Mouse (Mus musculus): ENCODE results near the gene Dhfr.
"Not testable (repeated sequence)": the region's sequence is repeated elsewhere in the genome, so short reads cannot be mapped to it uniquely, and the experiment has no call there.

Dhfr gene

DNA sequence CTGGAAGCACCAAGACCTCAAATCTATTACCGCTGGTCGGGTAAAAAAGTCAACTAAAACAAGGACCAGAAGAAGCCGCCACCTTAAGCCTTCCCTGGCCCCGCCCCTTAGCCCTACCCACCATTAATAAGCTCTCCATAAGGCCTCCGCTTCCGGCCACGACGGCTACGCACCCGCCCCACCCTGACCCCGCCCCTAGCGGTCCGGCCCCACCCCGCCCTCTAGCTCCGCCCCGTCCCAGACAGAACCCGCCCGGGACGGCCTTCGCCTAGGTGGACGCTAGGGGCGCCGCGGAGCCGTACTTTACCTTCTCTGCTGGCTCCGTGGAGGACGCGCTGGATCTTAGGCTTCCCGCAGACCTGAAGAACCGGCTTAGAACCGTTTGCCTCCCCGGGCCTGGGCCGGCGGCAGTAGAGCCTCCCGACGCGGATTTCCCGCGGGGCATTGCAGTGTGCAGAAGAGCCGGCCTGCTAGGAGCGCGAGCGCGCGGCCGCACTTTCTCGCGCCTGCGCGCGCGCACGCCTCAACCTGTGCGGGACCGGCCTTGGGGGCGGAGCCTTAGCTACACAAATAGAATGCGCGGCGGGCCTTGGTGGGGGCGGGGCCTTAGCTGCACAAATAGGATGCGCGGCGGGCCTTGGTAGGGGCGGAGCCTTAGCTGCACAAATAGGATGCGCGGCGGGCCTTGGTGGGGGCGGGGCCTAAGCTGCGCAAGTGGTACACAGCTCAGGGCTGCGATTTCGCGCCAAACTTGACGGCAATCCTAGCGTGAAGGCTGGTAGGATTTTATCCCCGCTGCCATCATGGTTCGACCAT lies at the start of gene Dhfr, which contains the start of gene Msh3:
TSS of gene Dhfr (plus strand) at position 271 of the 816 bp plus-strand sequence.
TSS of gene Msh3 (minus strand) at position 548 of the 816 bp plus-strand sequence.
- peak; percentile 95 for DNase-seq

GRCm38 (mm10) chr13:92305680-92306079 lies 48.8 kb upstream of the Dhfr start, which contains the start of gene Gm20379:
Gene Gm20379, plus strand, starts transcription at chr13:92305980.
- no peak for DNase-seq

GRCm38 (mm10) chr13:92314613-92315012 lies 39.9 kb upstream of the Dhfr start:
- no peak for DNase-seq

GRCm38 (mm10) chr13:92320770-92321169 lies 33.8 kb upstream of the Dhfr start:
- no peak for DNase-seq

DNA sequence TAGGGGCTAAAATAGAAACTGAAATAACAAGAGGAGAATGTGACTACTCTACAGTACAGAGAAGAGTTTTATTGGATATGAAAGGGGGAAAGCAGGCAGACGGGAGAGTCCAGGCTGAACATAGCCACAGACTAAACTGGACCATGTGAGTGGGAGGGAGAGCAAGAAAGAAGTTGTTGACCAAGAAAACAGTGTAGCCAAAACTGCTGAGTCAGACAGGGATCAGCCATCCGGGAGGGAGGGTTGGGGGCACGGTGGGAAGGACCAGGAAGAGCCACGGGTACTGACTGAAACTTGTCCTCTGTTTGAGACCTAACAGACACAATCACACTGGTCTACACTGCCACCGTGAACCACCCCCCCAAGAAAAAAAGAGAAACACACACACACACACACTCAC lies 28.5 kb upstream of the Dhfr start:
- no peak for DNase-seq

- no peak for DNase-seq
Observed at GRCm38 (mm10) chr13:92328000-92328399, 26.5 kb upstream of the Dhfr start.

- DNase-seq, result no peak
Observed at GRCm38 (mm10) chr13:92330621-92331020, 23.9 kb upstream of the Dhfr start.

- DNase-seq, result no peak
Observed at GRCm38 (mm10) chr13:92332103-92332879, 22.2 kb upstream of the Dhfr start.

DNA sequence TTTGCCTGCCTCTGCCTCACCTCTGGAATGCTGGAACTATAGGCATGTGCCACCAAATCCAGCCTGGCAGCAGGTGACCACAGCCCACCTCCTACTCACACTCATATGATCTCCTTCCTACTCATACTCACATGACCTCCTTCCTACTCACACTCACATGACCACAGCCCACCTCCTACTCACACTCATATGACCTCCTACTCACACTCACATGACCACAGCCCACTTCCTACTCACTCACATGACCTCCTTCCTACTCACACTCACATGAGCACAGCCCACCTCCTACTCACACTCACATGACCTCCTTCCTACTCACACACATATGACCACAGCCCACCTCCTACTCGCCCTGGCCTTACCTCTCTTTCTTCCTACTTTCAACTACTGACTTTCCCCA lies 17.7 kb upstream of the Dhfr start:
- DNase-seq, result no peak

DNA sequence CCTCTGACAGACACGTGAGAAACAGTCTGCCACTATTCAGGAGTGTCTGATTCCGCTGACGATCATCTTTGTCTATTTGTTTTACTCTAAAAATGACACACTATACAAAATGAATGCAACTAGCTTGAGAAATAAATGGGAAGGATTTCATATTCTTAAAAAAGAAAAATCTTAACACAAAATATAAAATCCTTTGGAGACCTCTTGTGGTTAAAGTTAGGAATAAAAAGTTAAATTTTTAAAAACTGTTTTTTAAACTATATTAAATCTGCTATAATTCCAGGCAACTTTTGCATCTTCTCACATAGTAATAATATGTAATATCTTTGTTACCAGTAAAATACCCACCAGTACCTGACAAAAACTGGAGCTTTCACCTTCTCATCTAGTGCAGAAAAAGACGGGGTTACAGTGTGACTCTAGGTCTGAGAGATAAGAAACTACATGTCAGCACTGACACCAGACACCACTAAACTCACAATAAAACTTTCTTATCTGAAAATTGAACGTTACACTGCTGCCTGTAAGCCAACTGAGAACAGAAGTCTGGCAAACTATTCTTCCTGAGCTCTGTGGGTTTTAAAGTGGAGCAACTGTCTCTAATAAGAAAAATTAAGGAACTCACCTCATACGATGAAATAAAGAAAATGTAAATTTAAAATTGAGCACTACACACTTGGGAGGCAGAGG lies 16.6 kb upstream of the Dhfr start:
- no peak for DNase-seq

DNA sequence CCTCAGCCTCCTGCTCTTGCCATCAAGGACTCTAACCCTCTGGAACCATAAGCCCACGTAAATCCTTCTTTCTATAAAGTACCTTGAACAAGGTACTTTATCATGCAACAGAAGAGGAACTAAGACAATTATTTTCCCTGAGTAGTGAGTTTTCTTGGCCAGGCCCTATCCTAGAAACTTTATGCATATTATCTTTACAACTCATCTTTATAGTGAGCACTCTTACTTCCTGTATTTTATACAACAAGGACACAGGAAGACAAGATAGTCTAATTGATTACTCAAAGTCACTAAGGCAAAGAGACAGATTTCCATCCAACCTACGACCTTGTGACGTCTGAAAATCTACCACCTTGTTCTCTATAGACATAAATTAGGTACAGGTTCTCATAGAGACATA lies 14.7 kb upstream of the Dhfr start:
- no peak for DNase-seq

DNA sequence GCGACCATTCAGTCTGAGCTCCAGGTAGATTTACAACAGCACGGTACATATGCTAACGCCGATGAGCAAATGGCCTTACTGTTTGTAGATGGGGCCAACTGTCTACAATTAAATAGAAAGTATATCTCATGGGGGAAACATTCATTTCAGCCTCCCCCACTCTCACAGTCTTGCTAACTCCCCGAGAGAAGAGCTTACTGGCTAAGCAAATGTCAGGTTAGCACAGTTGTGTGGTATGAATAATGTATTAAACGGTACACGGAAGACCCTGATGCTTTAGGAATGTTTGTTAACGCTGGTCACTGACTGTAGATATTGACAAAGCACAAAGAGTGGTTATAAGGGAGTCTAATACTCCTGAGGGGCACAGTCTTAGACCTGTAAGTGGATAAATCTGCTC lies 10.5 kb upstream of the Dhfr start:
- DNase-seq, result no peak

GRCm38 (mm10) chr13:92346338-92346737 lies 8.2 kb upstream of the Dhfr start:
- DNase-seq, result no peak

- no peak for DNase-seq
Observed at GRCm38 (mm10) chr13:92351100-92351499, 3.4 kb upstream of the Dhfr start.

- no peak for DNase-seq
Observed at GRCm38 (mm10) chr13:92353956-92354355, 570 bp upstream of the Dhfr start.

DNA sequence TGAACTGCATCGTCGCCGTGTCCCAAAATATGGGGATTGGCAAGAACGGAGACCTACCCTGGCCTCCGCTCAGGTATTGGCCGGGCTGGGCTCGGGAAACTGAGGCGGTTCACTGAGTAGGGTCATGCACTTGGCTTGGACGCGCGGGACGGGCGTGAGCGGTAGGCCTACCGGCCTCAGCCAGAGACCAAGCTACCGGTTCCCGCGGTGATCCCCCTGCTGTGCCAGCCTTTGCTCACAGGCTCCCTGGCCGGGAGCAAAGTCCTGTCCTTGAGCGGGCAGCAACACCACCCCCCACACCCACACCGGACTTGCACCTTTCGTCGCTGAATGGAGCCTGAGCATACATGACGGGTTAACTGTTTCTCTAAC lies 732 bp downstream of the Dhfr start:
- DNase-seq, result no peak

- DNase-seq, result no peak
Observed at GRCm38 (mm10) chr13:92356376-92356775, 1.9 kb downstream of the Dhfr start.

DNA sequence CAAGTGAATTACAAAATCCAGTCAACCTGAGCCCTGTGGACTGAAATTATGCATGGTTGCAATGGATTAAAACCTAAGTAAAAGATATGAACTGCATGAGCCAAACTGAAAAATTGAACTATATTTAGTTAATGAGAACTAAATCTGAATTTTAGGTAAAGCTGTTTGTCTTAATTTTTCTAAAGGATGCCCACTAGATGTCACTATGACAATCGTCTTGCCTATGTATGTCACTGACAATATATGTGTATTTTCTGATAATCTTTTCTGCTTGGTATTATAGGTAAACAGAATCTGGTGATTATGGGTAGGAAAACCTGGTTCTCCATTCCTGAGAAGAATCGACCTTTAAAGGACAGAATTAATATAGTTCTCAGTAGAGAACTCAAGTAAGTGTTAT lies 3.1 kb downstream of the Dhfr start:
- DNase-seq, result no peak

GRCm38 (mm10) chr13:92361609-92362008 lies 7.1 kb downstream of the Dhfr start:
- DNase-seq, result no peak

- no peak for DNase-seq
Observed at GRCm38 (mm10) chr13:92365312-92365711, 10.8 kb downstream of the Dhfr start.

DNA sequence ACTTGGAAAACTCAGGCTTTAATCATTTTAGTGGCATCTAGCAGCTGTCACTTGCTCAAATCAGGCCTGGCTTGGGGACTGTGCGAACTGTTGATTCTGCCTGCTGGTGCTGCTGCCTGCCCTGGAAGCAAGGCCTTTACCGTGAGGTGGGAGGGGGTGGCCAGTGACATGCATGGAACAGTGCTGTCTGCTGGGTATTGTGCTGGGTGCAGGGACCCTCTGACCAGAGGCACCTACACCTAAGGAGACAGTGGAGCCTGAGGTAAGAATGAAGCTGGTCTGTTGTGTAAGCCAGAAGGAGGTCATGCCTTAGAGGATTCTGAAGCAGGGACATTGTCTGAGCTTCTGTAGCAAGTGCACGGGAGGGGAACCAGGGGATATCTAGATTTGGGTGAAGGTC lies 16.3 kb downstream of the Dhfr start:
- DNase-seq, result no peak

- not testable (repeated sequence) for DNase-seq
Observed at GRCm38 (mm10) chr13:92371466-92371865, 16.9 kb downstream of the Dhfr start.

DNA sequence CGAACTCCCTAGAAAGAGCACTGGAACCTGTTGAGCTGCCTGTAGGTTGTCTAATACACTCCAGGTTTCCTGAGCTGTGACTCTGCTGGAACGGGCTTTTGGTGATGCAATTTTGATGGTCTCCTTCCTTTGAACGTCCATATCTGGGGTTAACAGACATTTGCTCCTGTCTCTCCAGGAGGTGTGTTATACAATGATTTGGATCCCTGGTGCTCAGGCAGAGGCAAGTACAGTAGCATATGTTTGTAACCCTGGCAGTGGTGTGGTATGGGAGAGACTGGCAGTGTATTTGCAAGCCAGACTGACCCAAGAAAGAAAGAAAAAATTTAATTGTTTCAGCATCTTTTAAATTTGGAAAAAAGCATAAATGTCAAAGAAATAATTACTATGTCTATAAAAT lies 32.8 kb downstream of the Dhfr start:
- no peak for DNase-seq

Measured in right cerebral cortex, postnatal 25 days (tissue).